Comparison of ENCODE assay signal across 18 mouse cellular contexts in genomic region chr10:121424455-121424854, GRCm38 (mm10). TPM values are rescaled to one million over a fixed set of nuclear protein-coding genes. Genes with fewer than 3 reads are reported as not detected.
DNase-seq lines count a peak whose midpoint lies in the region; ATAC-seq and TF ChIP-seq lines count a peak whose summit lies in the region.
"Had no signal": no experiment of that assay in that cellular context is flagged by ENCODE, and none has a peak within 500 bp of the region (broad histone marks: within the 10 kb centered on the region; RNA-seq: fewer than 3 reads in every experiment).

No protein-coding gene starts in this region.

- ATAC-seq in hindbrain, embryonic 14.5 days (ENCODE audit: low FRiP score): no peak
- no peak for ATAC-seq in hindbrain, embryonic 12.5 days (ENCODE audit: low FRiP score)
- ATAC-seq in intestine, embryonic 16.5 days: peak; percentile 70
- ATAC-seq in activated CD4-positive, CD25-positive, alpha-beta regulatory T cell, adult 4 months: no peak
- ATAC-seq: liver, postnatal 0 days; lung, postnatal 0 days had no signal

- H3K4me3 ChIP-seq in gastrocnemius, adult 2 months: no peak overlapping the region
- no peak overlapping the region for H3K4me3 ChIP-seq in hindbrain, embryonic 14.5 days (replicated peaks; ENCODE audit: low read length)
- H3K4me3 ChIP-seq in hindbrain, embryonic 12.5 days: no peak overlapping the region
- H3K4me3 ChIP-seq in intestine, embryonic 16.5 days (ENCODE audit: low read length): no peak overlapping the region
- H3K4me3 ChIP-seq: embryonic facial prominence, embryonic 10.5 days; limb, embryonic 12.5 days had no signal

- H3K9me3 ChIP-seq in hindbrain, embryonic 14.5 days (ENCODE audit: control insufficient read depth, low read length): no peaks in the 10 kb centered on the region
- no peaks in the 10 kb centered on the region for H3K9me3 ChIP-seq in hindbrain, embryonic 12.5 days (replicated peaks)
- no peaks in the 10 kb centered on the region for H3K9me3 ChIP-seq in intestine, embryonic 16.5 days (ENCODE audit: control insufficient read depth, low read length)
- H3K9me3 ChIP-seq: embryonic facial prominence, embryonic 10.5 days; limb, embryonic 12.5 days had no signal

- H3K27me3 ChIP-seq in hindbrain, embryonic 14.5 days (ENCODE audit: control insufficient read depth, insufficient read depth, low read length): no peaks in the 10 kb centered on the region
- H3K27me3 ChIP-seq in hindbrain, embryonic 12.5 days: no peaks in the 10 kb centered on the region
- H3K27me3 ChIP-seq in intestine, embryonic 16.5 days (replicated peaks; ENCODE audit: control insufficient read depth, insufficient read depth, low read length): no peaks in the 10 kb centered on the region
- H3K27me3 ChIP-seq: limb, embryonic 12.5 days had no signal

- peaks cover 24% of the 10 kb centered on the region for H3K4me1 ChIP-seq in hindbrain, embryonic 14.5 days (replicated peaks; ENCODE audit: control insufficient read depth, insufficient read depth, low read length)
- peaks cover 45% of the 10 kb centered on the region for H3K4me1 ChIP-seq in hindbrain, embryonic 12.5 days
- H3K4me1 ChIP-seq in intestine, embryonic 16.5 days (ENCODE audit: control insufficient read depth, insufficient read depth, low read length): peaks cover 78% of the 10 kb centered on the region

- TF ChIP-seq POLR2A in brain, embryonic 14.5 days (IDR thresholded peaks at IDR 0.05; ENCODE audit: borderline replicate concordance, extremely low read depth, insufficient read depth, insufficient read length, poor library complexity, severe bottlenecking): no peak

- TF ChIP-seq CTCF in gastrocnemius, adult 2 months (IDR thresholded peaks at IDR 0.05): no peak
- no peak for TF ChIP-seq CTCF in brain, embryonic 14.5 days (IDR thresholded peaks at IDR 0.05; ENCODE audit: borderline replicate concordance, extremely low read depth, insufficient read depth, insufficient read length)

- 69% methylated on average over 3 of the region's 3 CpGs for WGBS in hindbrain, embryonic 14.5 days
- 73% methylated on average over 3 of the region's 3 CpGs for WGBS in hindbrain, embryonic 12.5 days
- WGBS in intestine, embryonic 16.5 days: 62% methylated on average over 3 of the region's 3 CpGs

- no peak for DNase-seq in gastrocnemius, adult 2 months
- DNase-seq in gastrocnemius, postnatal 4 days (ENCODE audit: low spot score in 2 of 2): no peak
- DNase-seq in hindbrain, embryonic 14.5 days (ENCODE audit: low spot score): no peak
- peak; percentile 9 for DNase-seq in brain, embryonic 14.5 days (ENCODE audit: low read depth)
- DNase-seq in kidney, postnatal 14 days: no peak
- DNase-seq: adrenal gland, postnatal 14 days; kidney, postnatal 10 days; layer of hippocampus, postnatal 36 days; liver, postnatal 0 days had no signal

- no peak overlapping the region for H3K9ac ChIP-seq in hindbrain, embryonic 14.5 days
- H3K9ac ChIP-seq in hindbrain, embryonic 12.5 days: no peak overlapping the region
- H3K9ac ChIP-seq in intestine, embryonic 16.5 days (ENCODE audit: low read depth, low read length): no peak overlapping the region
- H3K9ac ChIP-seq: limb, embryonic 12.5 days; liver, postnatal 0 days had no signal

- 0 out of 2 replicates have a peak overlapping the region, but pooled peaks have one; percentile 44 for H3K27ac ChIP-seq in gastrocnemius, adult 2 months
- peak overlapping the region; percentile 63; the same call in 1 of the 2 replicates for H3K27ac ChIP-seq in hindbrain, embryonic 14.5 days
- H3K27ac ChIP-seq in hindbrain, embryonic 12.5 days: no peak overlapping the region; the same call in 1 of the 2 replicates
- peak overlapping the region; percentile 43 for H3K27ac ChIP-seq in intestine, embryonic 16.5 days (ENCODE audit: low read length)
- H3K27ac ChIP-seq: limb, embryonic 12.5 days; macrophage had no signal

- H3K4me2 ChIP-seq in hindbrain, embryonic 14.5 days (replicated peaks): no peak overlapping the region
- no peak overlapping the region for H3K4me2 ChIP-seq in hindbrain, embryonic 12.5 days (replicated peaks)
- no peak overlapping the region for H3K4me2 ChIP-seq in intestine, embryonic 16.5 days (ENCODE audit: low read depth, low read length)
- H3K4me2 ChIP-seq: heart, embryonic 11.5 days; limb, embryonic 12.5 days; liver, embryonic 11.5 days had no signal

- intact Hi-C loops in gastrocnemius, adult 2 months (cut with DNase I): no loop called here

- no peaks in the 10 kb centered on the region for H3K36me3 ChIP-seq in hindbrain, embryonic 14.5 days (replicated peaks; ENCODE audit: control insufficient read depth, insufficient read depth)
- no peaks in the 10 kb centered on the region for H3K36me3 ChIP-seq in hindbrain, embryonic 12.5 days
- no peaks in the 10 kb centered on the region for H3K36me3 ChIP-seq in intestine, embryonic 16.5 days (ENCODE audit: control insufficient read depth, insufficient read depth, low read length)

RNA-seq across cellular contexts. Expression of gene Rassf3, which starts 51.7 kb away (rescaled TPM):
- 10 to 100 TPM; 29.2 to 47.3 TPM for total RNA-seq in gastrocnemius, adult 2 months (2021)
- 10 to 100 TPM; 70.0 to 78.2 TPM for total RNA-seq in gastrocnemius, postnatal 4 days (2021)
- polyA plus RNA-seq in hindbrain, embryonic 14.5 days (2014; fragmentation: Nextera tagmentation; extraction: Ambion mirVana): 5.8 and 6.5 TPM in 2 replicates
- 12.7 and 13.4 TPM in 2 replicates for polyA plus RNA-seq in hindbrain, embryonic 12.5 days (2016; fragmentation: Nextera tagmentation; extraction: Ambion mirVana)
- 5.4 and 7.3 TPM in 2 replicates for polyA plus RNA-seq in brain, embryonic 14.5 days (2012; rRNA removed)
- polyA plus RNA-seq in intestine, embryonic 16.5 days (2015; fragmentation: Nextera tagmentation; extraction: Ambion mirVana): 15.7 and 22.2 TPM in 2 replicates
- 1 to 10 TPM; 5.7 to 7.0 TPM for polyA plus RNA-seq in activated CD4-positive, CD25-positive, alpha-beta regulatory T cell, adult 4 months (2017; shearing (Covaris generic))

RNA-seq across cellular contexts. Expression of gene Gns, which starts 59.6 kb away (rescaled TPM):
- total RNA-seq in gastrocnemius, adult 2 months (2021): 10 to 100 TPM; 27.3 to 34.0 TPM
- 10 to 100 TPM; 67.9 to 68.9 TPM for total RNA-seq in gastrocnemius, postnatal 4 days (2021)
- polyA plus RNA-seq in hindbrain, embryonic 14.5 days (2014; fragmentation: Nextera tagmentation; extraction: Ambion mirVana): 53.1 and 54.3 TPM in 2 replicates
- 50.8 and 54.1 TPM in 2 replicates for polyA plus RNA-seq in hindbrain, embryonic 12.5 days (2016; fragmentation: Nextera tagmentation; extraction: Ambion mirVana)
- 23.7 and 42.6 TPM in 2 replicates for polyA plus RNA-seq in brain, embryonic 14.5 days (2012; rRNA removed)
- polyA plus RNA-seq in intestine, embryonic 16.5 days (2015; fragmentation: Nextera tagmentation; extraction: Ambion mirVana): 43.3 and 50.4 TPM in 2 replicates
- polyA plus RNA-seq in activated CD4-positive, CD25-positive, alpha-beta regulatory T cell, adult 4 months (2017; shearing (Covaris generic)): 1 to 10 TPM; 7.2 to 9.1 TPM
